Mouse (Mus musculus) intestine, embryonic 15.5 days (tissue): ENCODE data around the gene Def6. TPM values are rescaled to one million over a fixed set of nuclear protein-coding genes. Genes with fewer than 3 reads are reported as not detected.
A peak's percentile ranks its signal among the peaks of the same experiment; 100 is the strongest.
"Not testable (repeated sequence)": the region's sequence is repeated elsewhere in the genome, so short reads cannot be mapped to it uniquely, and the experiment has no call there.

Source experiments
- ATAC-seq: fragments of 200-750 bp; cut with Nextera tagmentation; 2 replicates; pipeline ENCODE4 v1.8.0; 2017; ENCODE audit warnings: moderate TSS enrichment, moderate library complexity
- H3K27ac ChIP-seq: fragments of 300-500 bp; sonication (generic); 2 replicates; pipeline ENCODE4 v1.5.1; 2015; ENCODE audit warnings: mild to moderate bottlenecking, inconsistent platforms
- H3K27me3 ChIP-seq: fragments of 300-500 bp; sonication (generic); replicated peaks from 2 replicates; pipeline ENCODE4 v1.6.1; 2015; ENCODE audit warnings: inconsistent platforms
- H3K36me3 ChIP-seq: fragments of 300-500 bp; sonication (generic); 2 replicates; pipeline ENCODE4 v1.6.1; 2015; ENCODE audit warnings: inconsistent platforms
- H3K4me1 ChIP-seq: fragments of 300-500 bp; sonication (generic); replicated peaks from 2 replicates; pipeline ENCODE4 v1.6.1; 2015; ENCODE audit warnings: inconsistent platforms
- H3K4me2 ChIP-seq: fragments of 300-500 bp; sonication (generic); replicated peaks from 2 replicates; pipeline ENCODE4 v1.6.1; 2015; ENCODE audit warnings: mild to moderate bottlenecking, inconsistent platforms
- H3K4me3 ChIP-seq: fragments of 300-500 bp; sonication (generic); replicated peaks from 2 replicates; pipeline ENCODE4 v1.5.1; 2015; ENCODE audit warnings: inconsistent platforms
- H3K9ac ChIP-seq: fragments of 300-500 bp; sonication (generic); 2 replicates; pipeline ENCODE4 v1.6.1; 2015; ENCODE audit warnings: inconsistent platforms
- H3K9me3 ChIP-seq: fragments of 300-500 bp; sonication (generic); 2 replicates; pipeline ENCODE4 v1.6.1; 2016; ENCODE audit warnings: inconsistent platforms
- WGBS: fragments of 180-500 bp; shearing (Covaris S2); methylation state at CpG from one replicate; pipeline ENCODE4 v1.1.7; 2015; 5-methylcytosine and 5-hydroxymethylcytosine counted together
- polyA plus RNA-seq: library from polyadenylated mRNA; unstranded; fragments of >200 nt; fragmentation: Nextera tagmentation; extraction: Ambion mirVana; gene quantifications from 2 replicates; pipeline ENCODE4 v1.2.1, GENCODE M21; 2015

The Def6 gene
- polyA plus RNA-seq, 1 experiment from 2014 or later, result 4.3 TPM

- WGBS, result 64% methylated on average over 6 of the region's 6 CpGs
Measured at GRCm38 (mm10) chr17:28211921-28212341, 4.4 kb downstream of the Def6 start.

DNA sequence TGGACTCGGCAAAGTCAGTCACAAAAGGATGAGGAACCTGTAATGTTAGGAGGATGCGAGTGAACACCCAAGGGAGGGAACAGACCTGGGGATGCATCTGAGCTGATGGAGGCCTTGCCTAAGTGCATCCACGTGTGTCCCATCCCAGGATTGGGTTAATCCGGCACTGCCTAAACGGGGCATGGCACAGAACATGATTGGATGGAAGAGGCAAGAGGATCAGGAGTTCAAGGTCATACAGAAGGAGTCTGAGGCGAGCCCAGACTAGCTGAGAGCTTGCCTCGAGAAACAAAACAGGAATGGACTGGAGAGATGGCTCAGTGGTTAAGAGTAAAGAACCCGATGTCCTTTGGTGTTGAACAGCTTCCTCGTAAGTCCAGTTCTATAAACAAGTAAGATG, 4.8 kb downstream of the Def6 start:
- no peaks in the 10 kb centered on the region for H3K9me3 ChIP-seq
- H3K4me3 ChIP-seq, result no peak overlapping the region
- no peaks in the 10 kb centered on the region for H3K27me3 ChIP-seq
- peaks cover 14% of the 10 kb centered on the region for H3K4me1 ChIP-seq
- WGBS, result 53% methylated on average over 9 of the region's 9 CpGs
- no peak overlapping the region for H3K9ac ChIP-seq
- no peak overlapping the region for H3K27ac ChIP-seq
- no peaks in the 10 kb centered on the region for H3K36me3 ChIP-seq
- no peak overlapping the region for H3K4me2 ChIP-seq
- no peak for ATAC-seq

More at GRCm38 (mm10) chr17:28211921-28212341, 4.4 kb downstream of the Def6 start:
- no peak overlapping the region for H3K4me3 ChIP-seq
- no peak overlapping the region for H3K9ac ChIP-seq
- H3K27me3 ChIP-seq, result no peaks in the 10 kb centered on the region
- no peak for ATAC-seq
- H3K4me1 ChIP-seq, result peaks cover 16% of the 10 kb centered on the region
- H3K36me3 ChIP-seq, result no peaks in the 10 kb centered on the region
- no peak overlapping the region for H3K27ac ChIP-seq
- no peaks in the 10 kb centered on the region for H3K9me3 ChIP-seq
- no peak overlapping the region for H3K4me2 ChIP-seq

DNA sequence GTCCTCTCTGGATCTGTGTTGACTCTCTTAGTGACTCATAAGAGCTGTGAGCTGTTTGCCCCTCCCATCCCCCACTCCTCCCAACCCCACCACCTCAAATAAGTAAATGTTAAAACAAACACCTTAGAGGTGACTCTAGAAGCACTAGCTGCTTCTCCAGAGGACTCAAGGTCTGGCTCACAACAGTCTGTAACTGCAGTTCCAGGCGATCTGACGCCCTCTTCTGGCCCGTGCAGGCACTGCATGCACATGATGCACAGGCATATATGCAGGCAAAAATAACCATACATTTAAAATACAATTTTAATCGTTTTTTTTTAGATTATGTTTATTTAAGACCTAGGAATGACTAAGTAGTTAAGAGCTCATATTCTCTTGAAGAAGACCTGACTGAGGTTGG, 5.7 kb downstream of the Def6 start:
- Histone ChIP-seq H3K27me3 (no peaks in the 10 kb centered on the region), H3K4me2 (no peak overlapping the region), H3K9ac (no peak overlapping the region), H3K4me1 (peaks cover 13% of the 10 kb centered on the region), H3K36me3 (no peaks in the 10 kb centered on the region), H3K27ac (no peak overlapping the region), H3K4me3 (no peak overlapping the region), H3K9me3 (no peaks in the 10 kb centered on the region)
- 29% methylated on average over 4 of the region's 4 CpGs for WGBS
- no peak for ATAC-seq

DNA sequence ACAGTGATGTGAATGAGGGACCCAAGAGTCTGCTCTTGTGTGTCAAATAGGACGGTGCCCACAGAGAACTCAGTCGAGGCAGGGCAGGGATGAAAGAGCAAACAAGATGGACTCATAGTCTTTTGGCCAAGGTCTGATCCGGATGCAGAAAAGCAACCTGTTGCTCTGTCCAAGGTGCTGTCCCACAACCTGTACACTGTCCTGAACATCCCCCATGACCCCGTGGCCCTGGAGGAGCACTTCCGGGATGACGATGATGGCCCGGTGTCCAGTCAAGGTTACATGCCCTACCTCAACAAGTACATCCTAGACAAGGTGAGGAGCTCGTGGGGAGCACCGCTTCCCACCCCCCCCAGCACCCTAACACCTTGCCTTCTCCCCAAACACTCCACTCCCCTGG, 9.2 kb downstream of the Def6 start:
- no peak overlapping the region for H3K9ac ChIP-seq
- H3K4me1 ChIP-seq, result peaks cover 12% of the 10 kb centered on the region; the same call in 1 of the 2 replicates
- no peak overlapping the region for H3K4me2 ChIP-seq
- ATAC-seq, result no peak
- H3K4me3 ChIP-seq, result no peak overlapping the region
- H3K27me3 ChIP-seq, result no peaks in the 10 kb centered on the region
- no peaks in the 10 kb centered on the region for H3K9me3 ChIP-seq
- H3K36me3 ChIP-seq, result no peaks in the 10 kb centered on the region
- no peak overlapping the region for H3K27ac ChIP-seq
- whole genome bisulfite sequencing, result 75% methylated on average over 9 of the region's 9 CpGs

DNA sequence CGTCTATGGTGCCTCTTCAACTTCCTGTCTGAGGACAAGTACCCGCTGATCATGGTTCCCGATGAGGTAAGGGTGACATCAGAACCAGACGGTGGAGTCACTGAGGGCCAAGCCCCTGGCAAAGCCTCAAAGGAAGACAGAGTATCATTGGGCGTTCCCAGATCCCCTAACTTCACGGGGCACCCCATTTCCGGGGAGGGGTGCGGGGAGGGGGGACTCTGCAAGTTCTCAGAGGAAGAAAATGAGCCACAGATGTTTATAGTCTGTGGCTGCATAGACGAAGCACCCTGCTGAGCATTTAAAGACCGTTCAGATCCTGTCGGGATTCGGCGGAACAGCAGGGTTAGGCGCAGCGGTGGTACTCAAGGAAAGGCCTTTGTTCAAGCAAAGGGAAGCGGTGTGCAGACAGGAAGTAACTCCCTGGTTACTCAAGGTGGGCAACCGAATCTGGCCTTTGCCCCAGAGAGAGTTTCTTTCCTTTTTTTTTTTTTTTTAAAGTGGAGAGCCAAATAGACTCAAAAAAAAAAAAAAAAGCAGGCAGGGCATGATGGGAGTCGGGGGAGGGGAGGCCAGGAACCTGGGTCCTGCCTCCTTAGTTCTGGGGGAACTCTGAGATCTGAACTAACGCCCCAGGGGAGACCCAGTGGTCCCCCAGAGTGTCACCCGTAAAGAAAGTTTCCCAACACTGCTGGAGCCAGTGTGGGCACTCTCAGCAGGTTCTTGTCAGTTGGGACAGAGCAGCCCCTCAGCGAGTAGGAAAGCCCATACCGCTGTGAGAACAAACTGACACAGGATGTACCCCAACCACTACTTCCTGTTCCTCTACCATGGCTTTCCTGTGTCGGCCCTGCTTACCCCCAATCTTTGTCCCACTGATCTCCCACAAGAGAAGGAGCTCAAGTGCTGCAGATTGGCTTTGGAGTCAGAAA, 10.4 kb downstream of the Def6 start:
- Histone ChIP-seq H3K9me3 (no peaks in the 10 kb centered on the region), H3K9ac (no peak overlapping the region), H3K4me3 (no peak overlapping the region), H3K27ac (0 out of 2 replicates have a peak overlapping the region, but pooled peaks have one; percentile 27), H3K4me2 (peak overlapping the region; percentile 42), H3K27me3 (no peaks in the 10 kb centered on the region), H3K4me1 (peaks cover 10% of the 10 kb centered on the region; the same call in 1 of the 2 replicates), H3K36me3 (no peaks in the 10 kb centered on the region)
- WGBS, result 33% methylated on average over 23 of the region's 23 CpGs
- no peak for ATAC-seq

GRCm38 (mm10) chr17:28222463-28222862, 14.9 kb downstream of the Def6 start:
- 93% methylated on average over 10 of the region's 10 CpGs for WGBS
- H3K27me3 ChIP-seq, H3K4me2 ChIP-seq, H3K4me3 ChIP-seq, H3K36me3 ChIP-seq, ATAC-seq, H3K9ac ChIP-seq, H3K9me3 ChIP-seq, H3K27ac ChIP-seq: not testable (repeated sequence)
- H3K4me1 ChIP-seq, result peaks cover 22% of the 10 kb centered on the region

GRCm38 (mm10) chr17:28223561-28224391, 16.2 kb downstream of the Def6 start:
- Histone ChIP-seq H3K9me3 (no peaks in the 10 kb centered on the region), H3K4me1 (peaks cover 16% of the 10 kb centered on the region; the same call in 1 of the 2 replicates), H3K27ac (peak overlapping the region; percentile 66), H3K9ac (peak overlapping the region; percentile 65), H3K27me3 (no peaks in the 10 kb centered on the region), H3K4me3 (peak overlapping the region; percentile 48), H3K36me3 (no peaks in the 10 kb centered on the region), H3K4me2 (peak overlapping the region; percentile 95)
- WGBS, result under 1% methylated on average over 46 of the region's 46 CpGs
- ATAC-seq, result peak; percentile 94

GRCm38 (mm10) chr17:28224615-28225014, 17.0 kb downstream of the Def6 start:
- Histone ChIP-seq H3K27me3 (no peaks in the 10 kb centered on the region), H3K27ac (0 out of 2 replicates have a peak overlapping the region, but pooled peaks have one; percentile 66), H3K9me3 (no peaks in the 10 kb centered on the region), H3K4me1 (peaks cover 16% of the 10 kb centered on the region; the same call in 1 of the 2 replicates), H3K36me3 (no peaks in the 10 kb centered on the region), H3K9ac (no peak overlapping the region), H3K4me2 (no peak overlapping the region), H3K4me3 (no peak overlapping the region)
- 90% methylated on average over 10 of the region's 10 CpGs for WGBS
- ATAC-seq, result no peak

DNA sequence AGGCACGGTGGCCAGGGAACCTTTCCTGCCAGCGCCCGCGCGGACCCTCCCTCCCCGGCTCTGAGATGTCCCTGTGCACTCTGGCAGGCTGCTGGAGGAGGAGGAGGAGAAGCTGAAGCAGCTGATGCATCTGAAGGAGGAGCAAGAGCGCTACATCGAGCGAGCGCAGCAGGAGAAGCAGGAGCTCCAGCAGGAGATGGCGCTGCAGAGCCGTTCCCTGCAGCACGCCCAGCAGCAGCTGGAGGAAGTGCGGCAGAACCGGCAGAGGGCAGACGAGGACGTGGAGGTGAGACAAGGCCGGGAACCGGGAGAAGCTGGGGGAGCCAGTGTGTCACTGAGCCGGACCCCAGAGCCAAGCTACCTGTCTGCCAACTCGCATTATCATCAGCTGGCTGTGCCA, 18.4 kb downstream of the Def6 start:
- Histone ChIP-seq H3K36me3 (no peaks in the 10 kb centered on the region), H3K9ac (peak overlapping the region; percentile 46; the same call in 1 of the 2 replicates), H3K4me3 (peak overlapping the region; percentile 22), H3K27ac (0 out of 2 replicates have a peak overlapping the region, but pooled peaks have one; percentile 10), H3K9me3 (no peaks in the 10 kb centered on the region), H3K27me3 (no peaks in the 10 kb centered on the region), H3K4me1 (peaks cover 16% of the 10 kb centered on the region; the same call in 1 of the 2 replicates), H3K4me2 (peak overlapping the region; percentile 74)
- ATAC-seq, result peak; percentile 61
- 2% methylated on average over 21 of the region's 21 CpGs for WGBS

GRCm38 (mm10) chr17:28230486-28230885, 22.9 kb downstream of the Def6 start:
- Histone ChIP-seq H3K4me3 (no peak overlapping the region), H3K4me1 (peaks cover 14% of the 10 kb centered on the region; the same call in 1 of the 2 replicates), H3K36me3 (no peaks in the 10 kb centered on the region), H3K9me3 (no peaks in the 10 kb centered on the region), H3K4me2 (no peak overlapping the region), H3K27ac (no peak overlapping the region), H3K9ac (no peak overlapping the region), H3K27me3 (no peaks in the 10 kb centered on the region)
- WGBS, result 72% methylated on average over 6 of the region's 6 CpGs
- no peak for ATAC-seq

DNA sequence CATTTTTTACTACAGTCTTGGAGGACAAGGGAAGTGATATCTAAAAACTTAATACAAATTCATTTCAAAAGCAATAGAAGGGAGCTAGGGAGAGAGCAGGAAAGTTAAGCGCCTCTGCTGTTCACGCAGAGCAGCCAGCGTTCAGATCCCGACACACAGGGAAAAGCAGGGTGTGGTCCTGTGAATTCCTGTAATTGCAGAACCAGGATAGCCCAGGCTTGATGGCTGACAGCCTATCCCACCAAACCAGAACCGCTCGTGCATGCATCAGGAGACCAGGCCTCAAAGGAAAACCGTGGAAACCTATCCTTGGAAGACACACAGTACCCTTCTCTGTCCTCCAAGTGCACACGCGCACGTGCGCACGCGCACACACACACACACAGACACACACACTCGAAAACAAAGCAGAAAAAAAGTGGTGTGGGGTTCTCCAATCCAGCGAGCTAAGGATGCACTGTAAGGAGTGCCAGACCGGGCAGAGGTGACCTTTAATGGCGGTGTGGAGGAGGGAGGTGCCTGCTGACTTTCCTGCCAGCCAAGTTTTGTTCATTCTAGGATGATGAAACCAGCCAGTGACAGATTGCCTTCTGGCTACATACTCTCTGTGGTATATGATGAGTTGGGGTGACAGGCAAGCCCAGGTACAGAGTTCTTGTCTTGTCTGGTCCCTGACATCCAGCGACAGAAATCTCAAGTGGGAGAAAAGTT, 23.6 kb downstream of the Def6 start:
- no peak for ATAC-seq
- Histone ChIP-seq H3K9me3 (no peaks in the 10 kb centered on the region), H3K9ac (no peak overlapping the region; the same call in 1 of the 2 replicates), H3K27me3 (no peaks in the 10 kb centered on the region), H3K4me1 (peaks cover 9% of the 10 kb centered on the region; the same call in 1 of the 2 replicates), H3K36me3 (no peaks in the 10 kb centered on the region), H3K4me2 (no peak overlapping the region), H3K4me3 (no peak overlapping the region), H3K27ac (no peak overlapping the region)
- 81% methylated on average over 18 of the region's 18 CpGs for WGBS
